In genomic region chr6:83116373-83117164, GRCm38 (mm10) we compare ENCODE assay signal across 9 mouse cellular contexts. TPM values are rescaled to one million over a fixed set of nuclear protein-coding genes. Genes with fewer than 3 reads are reported as not detected.
DNase-seq lines count a peak whose midpoint lies in the region; ATAC-seq and TF ChIP-seq lines count a peak whose summit lies in the region.
"Had no signal": no experiment of that assay in that cellular context is flagged by ENCODE, and none has a peak within 500 bp of the region (broad histone marks: within the 10 kb centered on the region; RNA-seq: fewer than 3 reads in every experiment).

No protein-coding gene starts in this region.

- WGBS in heart, embryonic 12.5 days, result 75% methylated on average over 11 of the region's 11 CpGs
- WGBS in hindbrain, embryonic 10.5 days, result 83% methylated on average over 11 of the region's 11 CpGs
- 84% methylated on average over 11 of the region's 11 CpGs for WGBS in midbrain, embryonic 10.5 days

- no peak for DNase-seq in heart, postnatal 14 days
- no peak for DNase-seq in G1E (ENCODE audit: low spot score)
- DNase-seq in hindbrain, embryonic 10.5 days (ENCODE audit: low spot score), result no peak
- no peak for DNase-seq in midbrain, embryonic 10.5 days (ENCODE audit: low spot score)
- DNase-seq in layer of hippocampus, adult 18-20 months (ENCODE audit: low spot score in 2 of 2), result no peak
- DNase-seq: embryo, embryonic 11 days had no signal

- H3K4me1 ChIP-seq in heart, embryonic 12.5 days (replicated peaks), result peaks cover 38% of the 10 kb centered on the region
- H3K4me1 ChIP-seq in G1E (ENCODE audit: insufficient read depth, low read depth, low read length), result peaks cover 76% of the 10 kb centered on the region
- peaks cover 59% of the 10 kb centered on the region for H3K4me1 ChIP-seq in hindbrain, embryonic 10.5 days (replicated peaks)
- H3K4me1 ChIP-seq in midbrain, embryonic 10.5 days, result peaks cover 55% of the 10 kb centered on the region

- peak overlapping the region; percentile 93 for H3K4me2 ChIP-seq in heart, embryonic 12.5 days

- intact Hi-C loops in heart, postnatal 14 days (cut with DNase I), result loop anchor here (2.0 to 5.0 kb wide), 2 partner anchors 44 to 151 kb away; no protein-coding TSS in a partner anchor

- no peaks in the 10 kb centered on the region for H3K9me3 ChIP-seq in heart, embryonic 12.5 days (replicated peaks)
- H3K9me3 ChIP-seq in G1E (replicated peaks), result no peaks in the 10 kb centered on the region
- no peaks in the 10 kb centered on the region for H3K9me3 ChIP-seq in hindbrain, embryonic 10.5 days
- no peaks in the 10 kb centered on the region for H3K9me3 ChIP-seq in midbrain, embryonic 10.5 days (replicated peaks)

- no peaks in the 10 kb centered on the region for H3K27me3 ChIP-seq in heart, embryonic 12.5 days (replicated peaks)
- H3K27me3 ChIP-seq in G1E (ENCODE audit: insufficient read depth, low read length), result no peaks in the 10 kb centered on the region
- H3K27me3 ChIP-seq in hindbrain, embryonic 10.5 days (ENCODE audit: insufficient read depth, poor library complexity, severe bottlenecking), result no peaks in the 10 kb centered on the region
- no peaks in the 10 kb centered on the region for H3K27me3 ChIP-seq in midbrain, embryonic 10.5 days (ENCODE audit: low read depth, poor library complexity, severe bottlenecking)

- no peak for ATAC-seq in heart, embryonic 12.5 days (ENCODE audit: insufficient number of reproducible peaks, low FRiP score)
- no peak for ATAC-seq in G1E (ENCODE audit: extremely low read depth, insufficient number of reproducible peaks, low FRiP score, poor library complexity, severe bottlenecking)
- ATAC-seq in erythroid progenitor cell, adult 5-6 weeks (replicated peaks; ENCODE audit: low FRiP score, poor library complexity, severe bottlenecking), result no peak
- ATAC-seq in CD4-positive, CD25-positive, alpha-beta regulatory T cell, adult 4 months, result no peak

- H3K4me3 ChIP-seq in heart, embryonic 12.5 days, result peak overlapping the region; percentile 75
- peak overlapping the region; percentile 94 for H3K4me3 ChIP-seq in G1E (ENCODE audit: low read depth, low read length)
- H3K4me3 ChIP-seq in hindbrain, embryonic 10.5 days, result peak overlapping the region; percentile 89
- H3K4me3 ChIP-seq in midbrain, embryonic 10.5 days, result peak overlapping the region; percentile 89

- H3K9ac ChIP-seq in heart, embryonic 12.5 days, result peak overlapping the region; percentile 86

- peaks cover 33% of the 10 kb centered on the region for H3K36me3 ChIP-seq in heart, embryonic 12.5 days
- H3K36me3 ChIP-seq in G1E (replicated peaks), result peaks cover 63% of the 10 kb centered on the region
- peaks cover 35% of the 10 kb centered on the region for H3K36me3 ChIP-seq in hindbrain, embryonic 10.5 days
- H3K36me3 ChIP-seq in midbrain, embryonic 10.5 days, result peaks cover 34% of the 10 kb centered on the region

- TF ChIP-seq CTCF in G1E (IDR thresholded peaks at IDR 0.05; ENCODE audit: low read depth, low read length), result no peak

- no peak overlapping the region for H3K27ac ChIP-seq in heart, embryonic 12.5 days (ENCODE audit: poor library complexity, severe bottlenecking)
- peak overlapping the region; percentile 92; the same call in 1 of the 2 replicates for H3K27ac ChIP-seq in hindbrain, embryonic 10.5 days
- H3K27ac ChIP-seq in midbrain, embryonic 10.5 days (replicated peaks), result peak overlapping the region; percentile 90; the same call in 1 of the 2 replicates

RNA-seq across cellular contexts. Expression of gene Mogs, which starts 1.3 kb away (rescaled TPM):
- 30.7 and 30.8 TPM in 2 replicates for polyA plus RNA-seq in heart, embryonic 12.5 days (2016; fragmentation: Nextera tagmentation; extraction: Ambion mirVana)
- 10 to 100 TPM; 10.4 to 11.4 TPM for total RNA-seq in heart, postnatal 14 days (2021)
- total RNA-seq in G1E (2014; fragmentation: Nextera tagmentation) (26.5 and 28.3 TPM in 2 replicates), G1E (2017) (44.6 and 47.7 TPM in 2 replicates)
- polyA plus RNA-seq in G1E (2012), result 104 and 116 TPM in 2 replicates
- 37.9 and 40.0 TPM in 2 replicates for polyA plus RNA-seq in hindbrain, embryonic 10.5 days (2016; fragmentation: Nextera tagmentation; extraction: Ambion mirVana)
- polyA plus RNA-seq in midbrain, embryonic 10.5 days (2016; fragmentation: Nextera tagmentation; extraction: Ambion mirVana), result 31.8 and 33.7 TPM in 2 replicates
- 4.6 and 14.4 TPM in 2 replicates for total RNA-seq in erythroid progenitor cell, adult 5-6 weeks (2015; ENCODE audit: low replicate concordance)
- total RNA-seq in erythroid progenitor cell, adult 5-6 weeks (2017; ENCODE audit: low replicate concordance), result 13.1 and 17.1 TPM in 2 replicates
- 10 to 100 TPM; 27.0 TPM for total RNA-seq in layer of hippocampus, adult 18-20 months (2021)
- 10 to 100 TPM in 1 of 2 experiments, 1 to 10 TPM in 1; 6.5 to 16.0 TPM for polyA plus RNA-seq in CD4-positive, CD25-positive, alpha-beta regulatory T cell, adult 4 months (2017; shearing (Covaris generic))

RNA-seq across cellular contexts. Expression of gene Wbp1, which starts 4.8 kb away (rescaled TPM):
- 87.6 and 91.3 TPM in 2 replicates for polyA plus RNA-seq in heart, embryonic 12.5 days (2016; fragmentation: Nextera tagmentation; extraction: Ambion mirVana)
- 10 to 100 TPM; 72.4 to 80.1 TPM for total RNA-seq in heart, postnatal 14 days (2021)
- 30.8 and 49.1 TPM in 2 replicates for total RNA-seq in G1E (2014; fragmentation: Nextera tagmentation)
- total RNA-seq in G1E (2017), result 94.7 and 104 TPM in 2 replicates
- 32.3 and 47.9 TPM in 2 replicates for polyA plus RNA-seq in G1E (2012)
- 157 and 245 TPM in 2 replicates for polyA plus RNA-seq in hindbrain, embryonic 10.5 days (2016; fragmentation: Nextera tagmentation; extraction: Ambion mirVana)
- polyA plus RNA-seq in midbrain, embryonic 10.5 days (2016; fragmentation: Nextera tagmentation; extraction: Ambion mirVana), result 138 and 180 TPM in 2 replicates
- 42.3 and 48.7 TPM in 2 replicates for total RNA-seq in erythroid progenitor cell, adult 5-6 weeks (2015; ENCODE audit: low replicate concordance)
- total RNA-seq in erythroid progenitor cell, adult 5-6 weeks (2017; ENCODE audit: low replicate concordance), result 77.9 and 83.6 TPM in 2 replicates
- total RNA-seq in layer of hippocampus, adult 18-20 months (2021), result 10 to 100 TPM; 47.4 to 52.5 TPM
- polyA plus RNA-seq in CD4-positive, CD25-positive, alpha-beta regulatory T cell, adult 4 months (2017; shearing (Covaris generic)), result 10 to 100 TPM; 20.4 to 23.6 TPM

RNA-seq across cellular contexts. Expression of gene Mrpl53, which starts 7.7 kb away (rescaled TPM):
- 155 and 156 TPM in 2 replicates for polyA plus RNA-seq in heart, embryonic 12.5 days (2016; fragmentation: Nextera tagmentation; extraction: Ambion mirVana)
- 100 to 1,000 TPM; 133 to 136 TPM for total RNA-seq in heart, postnatal 14 days (2021)
- 17.5 and 22.1 TPM in 2 replicates for total RNA-seq in G1E (2014; fragmentation: Nextera tagmentation)
- total RNA-seq in G1E (2017), result 28.5 and 32.5 TPM in 2 replicates
- 43.2 and 51.2 TPM in 2 replicates for polyA plus RNA-seq in G1E (2012)
- 151 and 154 TPM in 2 replicates for polyA plus RNA-seq in hindbrain, embryonic 10.5 days (2016; fragmentation: Nextera tagmentation; extraction: Ambion mirVana)
- polyA plus RNA-seq in midbrain, embryonic 10.5 days (2016; fragmentation: Nextera tagmentation; extraction: Ambion mirVana), result 148 and 153 TPM in 2 replicates
- 49.5 and 61.6 TPM in 2 replicates for total RNA-seq in erythroid progenitor cell, adult 5-6 weeks (2015; ENCODE audit: low replicate concordance)
- 36.2 and 38.0 TPM in 2 replicates for total RNA-seq in erythroid progenitor cell, adult 5-6 weeks (2017; ENCODE audit: low replicate concordance)
- 10 to 100 TPM; 58.4 to 69.3 TPM for total RNA-seq in layer of hippocampus, adult 18-20 months (2021)
- 10 to 100 TPM; 57.0 to 61.5 TPM for polyA plus RNA-seq in CD4-positive, CD25-positive, alpha-beta regulatory T cell, adult 4 months (2017; shearing (Covaris generic))

RNA-seq across cellular contexts. Expression of gene Ino80b, which starts 8.7 kb away (rescaled TPM):
- polyA plus RNA-seq in heart, embryonic 12.5 days (2016; fragmentation: Nextera tagmentation; extraction: Ambion mirVana), result 11.1 and 12.1 TPM in 2 replicates
- total RNA-seq in heart, postnatal 14 days (2021), result 10 to 100 TPM; 14.2 to 15.3 TPM
- total RNA-seq in G1E (2014; fragmentation: Nextera tagmentation), result 19.7 and 20.5 TPM in 2 replicates
- total RNA-seq in G1E (2017), result 21.1 and 27.1 TPM in 2 replicates
- 121 and 171 TPM in 2 replicates for polyA plus RNA-seq in G1E (2012)
- 19.8 and 22.8 TPM in 2 replicates for polyA plus RNA-seq in hindbrain, embryonic 10.5 days (2016; fragmentation: Nextera tagmentation; extraction: Ambion mirVana)
- 18.2 and 18.7 TPM in 2 replicates for polyA plus RNA-seq in midbrain, embryonic 10.5 days (2016; fragmentation: Nextera tagmentation; extraction: Ambion mirVana)
- 5.8 and 7.5 TPM in 2 replicates for total RNA-seq in erythroid progenitor cell, adult 5-6 weeks (2015; ENCODE audit: low replicate concordance)
- 7.4 and 24.1 TPM in 2 replicates for total RNA-seq in erythroid progenitor cell, adult 5-6 weeks (2017; ENCODE audit: low replicate concordance)
- total RNA-seq in layer of hippocampus, adult 18-20 months (2021), result 10 to 100 TPM; 28.0 to 29.5 TPM
- polyA plus RNA-seq in CD4-positive, CD25-positive, alpha-beta regulatory T cell, adult 4 months (2017; shearing (Covaris generic)), result 1 to 10 TPM in 1 of 2 experiments, under 1 TPM in 1; 0.56 to 3.3 TPM

RNA-seq across cellular contexts. Expression of gene Gm42688, which starts 15.2 kb away (rescaled TPM):
- 2.2 and 2.4 TPM in 2 replicates for polyA plus RNA-seq in heart, embryonic 12.5 days (2016; fragmentation: Nextera tagmentation; extraction: Ambion mirVana)
- 1 to 10 TPM; 1.4 to 1.6 TPM for total RNA-seq in heart, postnatal 14 days (2021)
- total RNA-seq in G1E (2014; fragmentation: Nextera tagmentation) (2.6 and 2.9 TPM in 2 replicates), G1E (2017) (3.9 and 4.3 TPM in 2 replicates)
- 2.5 and 3.4 TPM in 2 replicates for polyA plus RNA-seq in G1E (2012)
- 2.2 and 3.2 TPM in 2 replicates for polyA plus RNA-seq in hindbrain, embryonic 10.5 days (2016; fragmentation: Nextera tagmentation; extraction: Ambion mirVana)
- polyA plus RNA-seq in midbrain, embryonic 10.5 days (2016; fragmentation: Nextera tagmentation; extraction: Ambion mirVana), result 2.4 and 3.1 TPM in 2 replicates
- total RNA-seq in erythroid progenitor cell, adult 5-6 weeks (2015; ENCODE audit: low replicate concordance), result 2.9 TPM in 1 of 2 replicates, not detected in the other
- 1.1 and 3.5 TPM in 2 replicates for total RNA-seq in erythroid progenitor cell, adult 5-6 weeks (2017; ENCODE audit: low replicate concordance)
- total RNA-seq in layer of hippocampus, adult 18-20 months (2021), result 1 to 10 TPM; 6.5 to 7.6 TPM
- polyA plus RNA-seq in CD4-positive, CD25-positive, alpha-beta regulatory T cell, adult 4 months (2017; shearing (Covaris generic)), result under 1 TPM; 0.67 to 0.68 TPM
